Mouse (Mus musculus) E14TG2a.4 (cell line): ENCODE results near the gene Gm3252.
"Not testable (repeated sequence)": the region's sequence is repeated elsewhere in the genome, so short reads cannot be mapped to it uniquely, and the experiment has no call there.

Experiments
- CTCF ChIP-seq: conservative IDR thresholded peaks from 2 replicates; pipeline ENCODE4 v1.5.1; 2014; ENCODE audit warnings: low read length
- NANOG ChIP-seq: IDR thresholded peaks from 2 replicates; pipeline ENCODE4 v1.6.1; 2014; ENCODE audit warnings: borderline replicate concordance, low read length, mixed read lengths
- POU5F1 ChIP-seq: IDR thresholded peaks from 2 replicates; pipeline ENCODE4 v1.6.1; 2014; ENCODE audit warnings: low read length, borderline replicate concordance

DNA sequence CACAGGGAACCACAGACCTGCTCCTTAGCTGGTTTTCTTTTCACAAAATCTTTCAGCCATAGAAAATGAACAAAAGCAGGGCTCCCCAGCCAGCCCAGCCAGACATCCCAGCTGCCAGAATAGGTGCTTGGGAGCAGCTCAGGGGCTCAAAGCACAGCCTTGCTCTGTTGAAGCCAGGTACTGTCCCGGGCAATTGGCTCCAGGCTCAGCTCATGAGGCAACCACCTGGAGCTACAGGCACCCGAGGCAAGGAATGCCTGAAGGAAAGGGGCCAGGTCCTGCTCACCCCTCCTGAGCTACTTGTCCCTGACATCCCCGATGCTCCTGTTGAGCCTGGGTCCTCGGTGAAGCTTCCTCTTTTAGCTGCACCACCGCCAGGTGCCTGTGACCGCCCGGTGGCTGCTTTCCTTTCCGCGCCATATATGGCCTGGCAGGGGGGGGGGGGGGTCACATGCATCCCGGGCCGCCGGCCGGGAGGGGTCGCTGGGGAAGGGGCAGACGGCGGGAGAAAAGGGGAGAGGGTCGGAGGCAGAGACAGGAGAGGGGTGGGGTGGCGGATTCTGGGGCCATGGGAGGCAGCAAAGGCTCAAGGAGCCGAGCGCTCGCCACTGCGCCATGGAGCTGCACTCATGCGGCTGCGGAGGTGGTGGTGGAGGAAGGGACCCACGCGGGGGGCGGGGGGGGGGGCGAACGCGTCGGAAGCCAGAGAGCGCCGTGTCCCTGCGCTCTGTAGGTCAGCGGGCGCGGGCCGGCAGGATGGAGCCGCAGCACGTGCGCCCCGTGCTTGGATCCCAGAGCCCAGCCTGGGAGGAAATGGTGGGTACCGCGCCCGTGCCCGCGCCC, at the start of gene Gm3252:
- not testable (repeated sequence) for TF ChIP-seq CTCF, NANOG, POU5F1
